Mouse (Mus musculus): ENCODE measurements around the gene Ascc3. TPM values are rescaled to one million over a fixed set of nuclear protein-coding genes. Genes with fewer than 3 reads are reported as not detected.

The Ascc3 gene
- 10 to 100 TPM; 12.3 to 14.8 (median 13.5) TPM for total RNA-seq (2022)

DNA sequence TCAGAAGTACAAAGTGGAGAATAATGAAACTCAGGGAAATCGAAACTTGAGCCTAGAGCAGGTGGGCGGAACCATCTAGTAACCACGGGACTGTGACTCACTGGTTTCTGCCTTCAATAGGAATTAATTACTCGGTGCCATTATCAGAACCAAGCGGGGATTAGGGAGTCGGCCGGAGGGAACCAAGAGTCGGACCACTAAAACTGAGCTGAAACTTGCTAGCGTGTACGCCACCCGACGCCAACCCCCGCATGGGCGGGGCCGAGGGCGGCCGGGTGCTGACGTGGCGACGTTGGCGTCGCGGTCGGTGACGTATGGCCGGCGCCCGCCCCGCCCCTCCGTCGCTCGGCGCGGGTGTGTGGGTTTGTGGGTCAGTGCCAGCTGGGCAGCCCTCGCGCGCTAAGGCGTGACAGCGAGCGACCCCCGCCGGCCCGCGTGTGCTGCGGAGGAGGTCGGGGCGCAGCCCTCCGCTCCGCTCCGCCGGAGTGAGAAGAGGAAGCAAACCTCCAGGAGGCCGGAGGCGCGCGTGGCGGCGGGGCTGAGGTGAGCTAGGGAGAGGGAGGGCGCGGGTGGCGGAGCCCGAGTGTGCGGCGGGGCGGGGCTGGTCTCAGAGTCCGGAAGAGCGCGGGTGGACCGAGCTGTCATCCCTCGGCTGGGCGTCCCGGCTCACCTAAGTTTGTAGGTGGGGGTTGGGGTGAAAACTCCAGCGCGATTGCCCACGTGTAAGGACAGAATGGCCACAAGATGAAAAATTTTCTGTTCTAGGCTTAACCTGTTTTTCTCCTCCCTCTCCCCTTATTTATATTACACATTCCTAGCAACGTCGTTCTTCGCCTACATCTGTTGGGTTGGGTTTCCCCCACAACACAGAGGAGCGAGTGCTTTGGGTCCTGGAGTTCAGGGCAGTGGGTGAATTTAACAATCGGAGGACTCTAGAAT lies at the start of gene Ascc3:
TSS of gene Ascc3 (plus strand) at position 315 of the 939 bp plus-strand sequence.
- peak; percentile 90 for DNase-seq (ENCODE audit: low spot score)

DNA sequence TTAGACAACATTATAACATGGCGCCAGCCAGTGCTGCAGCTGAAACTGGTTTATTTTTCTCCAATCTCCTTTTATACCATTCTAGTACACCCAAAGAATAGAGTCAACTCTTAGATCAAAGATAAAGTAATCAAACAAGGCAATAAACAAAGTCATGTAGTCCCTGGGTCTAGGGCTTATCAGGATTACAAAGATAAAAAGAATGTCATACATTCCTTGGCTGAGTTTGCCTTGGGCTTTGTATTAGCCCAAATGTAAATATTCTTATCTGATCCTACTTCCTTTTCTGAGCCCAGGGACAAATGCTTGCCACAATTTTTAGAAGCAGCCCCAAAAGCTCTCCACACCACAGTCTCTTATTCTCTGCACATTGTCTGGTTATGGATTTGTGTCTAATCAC lies 7.7 kb upstream of the Ascc3 start:
- no peak for DNase-seq (ENCODE audit: low spot score)

DNA sequence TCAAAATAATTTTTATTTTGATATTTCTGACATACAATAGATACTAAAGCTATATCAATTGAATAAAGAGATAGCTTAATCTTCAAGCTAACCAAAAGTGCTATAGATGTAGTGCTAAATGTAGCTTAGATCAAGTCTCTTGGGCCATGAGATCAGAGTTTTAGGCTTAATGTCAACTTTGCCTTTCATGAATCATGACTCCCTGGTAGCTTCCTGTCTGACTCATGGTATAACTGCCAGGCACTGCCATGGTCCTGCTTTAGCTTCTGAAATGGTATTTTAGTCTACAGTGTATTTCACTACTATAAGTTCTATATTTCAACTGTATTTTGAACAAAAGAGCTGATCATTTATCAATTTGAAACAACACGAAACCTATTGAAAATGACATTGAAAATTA lies 5.9 kb upstream of the Ascc3 start:
- DNase-seq (ENCODE audit: low spot score): no peak

- DNase-seq (ENCODE audit: low spot score): no peak
Observed at GRCm38 (mm10) chr10:50593371-50593770, 902 bp downstream of the Ascc3 start.

DNA sequence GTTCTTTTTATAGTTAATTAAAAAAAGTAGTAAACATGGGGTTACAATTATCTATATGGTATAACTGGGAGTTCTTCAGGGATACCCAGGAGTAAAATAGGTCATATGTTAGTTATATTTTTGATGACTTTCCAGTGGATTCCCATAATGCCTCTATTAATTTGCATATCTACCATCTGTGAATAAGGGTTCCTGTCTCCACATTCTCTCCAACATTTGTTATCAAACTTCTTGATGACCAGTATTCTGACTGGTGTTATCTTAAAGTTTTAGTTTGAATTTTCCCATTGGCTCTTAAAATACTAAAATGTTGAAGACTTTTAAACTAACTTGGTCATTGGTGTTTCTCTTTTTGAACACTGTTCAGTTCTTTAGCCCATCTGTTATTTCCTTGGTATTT lies 2.9 kb downstream of the Ascc3 start:
- DNase-seq (ENCODE audit: low spot score): no peak

- DNase-seq (ENCODE audit: low spot score): no peak
Observed at GRCm38 (mm10) chr10:50604919-50605318, 12.4 kb downstream of the Ascc3 start.

GRCm38 (mm10) chr10:50613840-50614239 lies 21.4 kb downstream of the Ascc3 start:
- DNase-seq (ENCODE audit: low spot score): no peak

DNA sequence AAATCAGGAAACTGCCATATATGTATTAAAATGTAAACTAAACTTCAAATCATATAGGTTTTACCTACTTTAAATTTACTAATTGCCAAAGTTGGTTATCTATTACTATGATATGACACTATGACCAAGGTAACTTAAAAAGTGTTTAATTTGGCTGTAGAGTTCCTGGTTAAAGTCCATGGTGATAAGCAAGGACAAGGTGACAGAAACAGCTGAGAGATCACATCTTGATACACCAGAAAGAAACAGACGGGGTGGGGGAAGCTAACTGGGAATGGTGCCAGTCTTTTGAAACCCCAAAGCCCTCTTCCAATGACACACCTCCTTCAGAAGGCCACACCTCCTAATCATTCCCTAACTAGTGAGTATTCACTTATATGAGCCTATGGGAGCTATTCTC lies 33.4 kb downstream of the Ascc3 start:
- no peak for DNase-seq (ENCODE audit: low spot score)

DNA sequence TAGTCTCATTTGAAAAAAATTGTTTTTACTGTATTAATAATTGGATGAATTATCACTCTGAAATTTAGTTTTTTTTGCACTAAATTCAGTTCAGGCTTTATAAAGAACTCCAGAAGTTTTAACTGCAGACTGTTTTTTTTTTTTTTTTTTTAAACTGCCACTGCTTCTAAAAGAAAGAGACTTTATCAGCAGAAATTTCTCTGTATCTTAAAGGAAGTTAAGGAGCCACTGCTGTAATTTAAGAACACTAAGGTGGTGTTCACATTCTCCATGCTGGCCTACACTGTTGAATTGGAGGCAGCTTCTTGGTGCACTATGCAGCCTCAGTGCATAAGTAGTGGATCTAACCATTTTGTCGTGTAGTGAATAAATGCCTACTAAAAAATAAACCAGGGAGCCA lies 47.1 kb downstream of the Ascc3 start:
- no peak for DNase-seq (ENCODE audit: low spot score)

GRCm38 (mm10) chr10:50650612-50651011 lies 58.1 kb downstream of the Ascc3 start:
- DNase-seq (ENCODE audit: low spot score): no peak

DNA sequence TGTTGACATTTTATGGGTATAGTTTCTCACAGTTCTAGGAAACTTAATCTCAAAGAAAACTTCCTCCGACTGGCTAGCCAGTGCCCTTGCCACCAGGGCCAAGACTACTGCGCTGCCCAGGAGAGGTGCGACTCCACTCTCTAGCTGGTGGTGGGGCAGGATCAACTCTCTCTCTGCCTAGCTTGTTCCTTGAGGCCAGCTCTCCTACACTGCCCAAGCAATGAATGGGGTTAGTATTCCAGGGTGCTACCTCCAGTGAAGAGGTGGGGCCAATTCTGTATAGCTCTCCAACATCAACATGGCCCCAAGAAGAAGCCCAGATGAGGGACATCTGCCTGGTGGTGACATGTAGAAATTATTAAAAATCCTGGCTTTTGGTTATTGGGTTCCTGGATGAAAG lies 61.1 kb downstream of the Ascc3 start:
- no peak for DNase-seq (ENCODE audit: low spot score)

- DNase-seq (ENCODE audit: low spot score): peak; percentile 4
Observed at GRCm38 (mm10) chr10:50657352-50657751, 64.9 kb downstream of the Ascc3 start.

DNA sequence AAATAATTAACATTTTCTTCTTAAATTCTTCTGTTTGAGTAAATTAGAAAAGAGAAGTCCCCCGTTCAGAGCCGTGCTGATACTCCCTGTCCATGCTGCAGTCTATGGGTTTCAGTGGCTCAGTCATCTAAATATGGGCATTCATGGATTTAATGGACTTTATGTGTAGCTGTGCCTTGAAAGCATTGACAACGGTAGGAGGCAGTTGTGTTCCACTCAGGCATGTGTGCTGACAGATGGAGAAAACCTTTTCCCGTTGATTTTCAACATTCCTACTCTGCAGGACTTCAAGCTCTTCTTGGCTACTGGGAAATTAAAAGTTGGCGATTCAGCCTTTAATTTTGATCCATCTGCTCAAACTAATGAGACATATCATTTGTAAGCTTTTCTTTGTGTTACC lies 79.0 kb downstream of the Ascc3 start:
- DNase-seq (ENCODE audit: low spot score): no peak

DNA sequence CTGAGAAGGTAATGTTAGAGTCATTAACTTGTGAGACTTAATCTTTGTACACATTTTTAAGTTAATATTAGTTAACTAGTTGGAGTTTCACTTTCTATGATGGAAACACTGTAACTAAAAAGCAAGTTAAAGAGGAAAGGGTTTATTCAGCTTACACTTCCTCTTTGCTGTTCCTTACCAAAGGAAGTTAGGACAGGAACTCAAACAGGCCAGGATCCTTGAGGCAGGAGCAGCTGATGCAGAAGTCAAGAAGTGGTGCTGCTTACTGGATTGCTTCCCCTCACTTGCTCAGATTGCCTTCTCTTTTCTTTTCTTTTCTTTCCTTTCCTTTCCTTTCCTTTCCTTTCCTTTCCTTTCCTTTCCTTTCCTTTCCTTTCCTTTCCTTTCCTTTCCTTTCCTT lies 97.9 kb downstream of the Ascc3 start:
- DNase-seq (ENCODE audit: low spot score): no peak

GRCm38 (mm10) chr10:50698836-50699433 lies 106.5 kb downstream of the Ascc3 start:
- DNase-seq (ENCODE audit: low spot score): peak; percentile 8

DNA sequence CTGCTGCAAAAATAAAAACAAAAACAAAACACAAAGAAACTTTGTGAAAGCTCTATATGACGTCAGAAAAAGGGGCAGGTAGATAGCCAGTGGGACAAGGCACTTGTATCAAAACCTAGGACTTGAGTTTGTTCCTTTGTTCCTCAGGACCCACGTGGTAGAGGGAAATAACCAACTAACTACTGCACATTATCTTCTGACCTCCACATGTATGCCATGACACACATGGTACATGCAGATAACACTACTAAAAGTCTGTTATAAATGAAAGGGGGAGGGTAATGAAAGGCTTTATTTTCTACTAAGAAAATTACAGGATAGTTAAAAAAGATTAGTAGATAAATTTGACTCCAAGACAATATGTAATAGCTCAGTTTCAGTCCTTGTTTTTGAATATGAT lies 109.3 kb downstream of the Ascc3 start:
- DNase-seq (ENCODE audit: low spot score): no peak

DNA sequence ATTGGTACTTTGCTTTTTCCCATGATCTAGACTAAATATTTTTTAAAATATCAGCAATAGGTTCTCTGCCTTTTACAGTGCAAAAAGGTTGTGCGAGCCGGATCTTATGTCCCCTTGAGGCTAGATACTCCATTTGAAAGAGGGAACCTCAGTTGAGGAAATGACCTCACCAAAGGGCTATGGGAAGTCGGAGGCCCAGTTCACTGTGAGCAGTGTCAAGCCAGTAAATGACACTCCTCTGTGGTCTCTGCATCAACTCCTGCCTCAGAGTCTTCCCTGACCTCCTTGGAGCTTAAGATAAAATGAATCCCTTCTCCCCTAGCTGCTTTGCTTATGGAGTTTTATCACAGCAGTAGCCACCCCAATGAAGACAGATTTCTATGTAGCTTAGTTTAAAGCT lies 109.9 kb downstream of the Ascc3 start:
- no peak for DNase-seq (ENCODE audit: low spot score)

- peak; percentile 20 for DNase-seq (ENCODE audit: low spot score)
Observed at GRCm38 (mm10) chr10:50704202-50704601, 111.7 kb downstream of the Ascc3 start.

GRCm38 (mm10) chr10:50704898-50705297 lies 112.4 kb downstream of the Ascc3 start:
- DNase-seq (ENCODE audit: low spot score): no peak

- no peak for DNase-seq (ENCODE audit: low spot score)
Observed at GRCm38 (mm10) chr10:50711286-50711685, 118.8 kb downstream of the Ascc3 start.

GRCm38 (mm10) chr10:50711765-50712164 lies 119.3 kb downstream of the Ascc3 start:
- DNase-seq (ENCODE audit: low spot score): no peak

DNA sequence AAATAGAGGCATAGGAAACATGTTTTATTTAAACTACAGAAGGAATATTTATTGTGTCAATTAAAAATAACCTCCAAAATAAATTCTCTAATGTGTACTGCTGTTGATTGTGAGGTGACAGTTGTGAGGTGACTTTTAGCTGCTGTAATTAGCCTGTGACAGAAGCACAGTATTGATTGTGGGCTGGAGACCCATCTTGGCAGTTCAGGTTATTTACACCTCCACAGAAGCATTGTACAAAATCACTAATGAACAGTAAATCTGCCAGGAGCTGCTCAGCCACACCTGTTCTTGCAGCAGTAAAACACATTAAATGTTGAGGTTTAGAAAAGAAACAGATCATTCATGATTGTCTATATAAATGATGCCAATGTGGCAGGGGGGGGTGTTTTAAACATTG lies 141.0 kb downstream of the Ascc3 start:
- no peak for DNase-seq (ENCODE audit: low spot score)

DNA sequence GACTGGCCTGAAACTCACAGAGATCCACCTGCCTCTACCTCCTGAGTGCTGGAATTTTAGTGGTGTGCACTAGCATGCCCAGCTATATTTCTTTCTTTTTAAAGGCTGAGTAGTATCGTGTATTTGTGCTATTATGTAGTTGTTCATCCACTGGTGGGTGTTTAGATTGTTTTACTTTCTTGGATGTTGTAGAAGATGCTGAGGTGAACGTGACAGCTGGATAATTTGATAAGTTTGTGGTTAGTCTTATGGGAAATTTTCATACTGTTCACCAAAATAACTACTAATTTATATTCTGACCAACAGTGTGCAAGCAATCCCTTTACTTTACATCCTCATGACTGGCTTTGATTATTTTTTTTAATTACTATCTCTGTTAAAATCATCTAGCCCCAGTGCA lies 169.6 kb downstream of the Ascc3 start:
- no peak for DNase-seq (ENCODE audit: low spot score)
